Mouse (Mus musculus) limb, embryonic 14.5 days (tissue): ENCODE results near the gene Olfr1393. TPM values are rescaled to one million over a fixed set of nuclear protein-coding genes. Genes with fewer than 3 reads are reported as not detected.

Experiments used
- ATAC-seq: fragments of 200-750 bp; cut with Nextera tagmentation; 2 replicates; pipeline ENCODE4 v1.8.0; 2017; ENCODE audit warnings: low read depth, moderate number of reproducible peaks, moderate TSS enrichment; ENCODE audit not compliant: low FRiP score
- DNase-seq: peaks from one replicate; pipeline ENCODE4 v3.0.0-alpha.2; 2015; ENCODE audit warnings: low spot score
- H3K27ac ChIP-seq: fragments of 300-500 bp; sonication (generic); replicated peaks from 2 replicates; pipeline ENCODE4 v1.5.1; 2014; ENCODE audit warnings: low read depth, mild to moderate bottlenecking, low read length, moderate library complexity, mixed read lengths
- H3K27me3 ChIP-seq: fragments of 300-500 bp; sonication (generic); 2 replicates; pipeline ENCODE4 v1.6.1; 2014; ENCODE audit warnings: low read length, mixed read lengths; ENCODE audit not compliant: control insufficient read depth, insufficient read depth
- H3K36me3 ChIP-seq: fragments of 300-500 bp; sonication (generic); 2 replicates; pipeline ENCODE4 v1.6.1; 2014; ENCODE audit warnings: mild to moderate bottlenecking, low read length, moderate library complexity, mixed read lengths; ENCODE audit not compliant: control insufficient read depth, insufficient read depth
- H3K4me1 ChIP-seq: fragments of 300-500 bp; sonication (generic); 2 replicates; pipeline ENCODE4 v1.6.1; 2014; ENCODE audit warnings: antibody characterized with exemption, low read length, mixed read lengths; ENCODE audit not compliant: control insufficient read depth, insufficient read depth
- H3K4me2 ChIP-seq: fragments of 300-500 bp; sonication (generic); replicated peaks from 2 replicates; pipeline ENCODE4 v1.6.1; 2014; ENCODE audit warnings: low read depth, mild to moderate bottlenecking, low read length, moderate library complexity; ENCODE audit not compliant: severe bottlenecking
- H3K4me3 ChIP-seq: fragments of 300-500 bp; sonication (generic); replicated peaks from 2 replicates; pipeline ENCODE4 v1.5.1; 2014; ENCODE audit warnings: low read length
- H3K9ac ChIP-seq: fragments of 300-500 bp; sonication (generic); 2 replicates; pipeline ENCODE4 v1.6.1; 2014; ENCODE audit warnings: mild to moderate bottlenecking, low read depth, low read length, moderate library complexity; ENCODE audit not compliant: severe bottlenecking
- H3K9me3 ChIP-seq: fragments of 300-500 bp; sonication (generic); 2 replicates; pipeline ENCODE4 v1.6.1; 2016; ENCODE audit warnings: low read length; ENCODE audit not compliant: control insufficient read depth
- POLR2A ChIP-seq: fragments of 200-500 bp; IDR thresholded peaks from 2 replicates; pipeline ENCODE4 v1.8.0; 2012; ENCODE audit warnings: inconsistent platforms, mild to moderate bottlenecking, moderate library complexity, borderline replicate concordance; ENCODE audit not compliant: insufficient read depth, insufficient read length; ENCODE audit errors: extremely low read depth
- WGBS: fragments of 180-500 bp; shearing (Covaris S2); extraction: QIAGEN DNeasy Blood & Tissue Kit; methylation state at CpG from one replicate; pipeline ENCODE4 v1.1.7; 2014; 5-methylcytosine and 5-hydroxymethylcytosine counted together
- polyA plus RNA-seq, 2 experiments: library from polyadenylated mRNA; depleted of rRNA in 1 of 2; stranded (reverse) in 1 of 2; unstranded in 1 of 2; fragments of >200 nt; fragmentation: Nextera tagmentation in 1 of 2; extraction: Ambion mirVana in 1 of 2; gene quantifications; 2 replicates each; pipeline versions ENCODE4 v1.2.1 to v1.2.3; 2012 to 2014

Olfr1393 gene
- polyA plus RNA-seq, 2 experiments = 0.09 TPM; not detected in 1

DNA sequence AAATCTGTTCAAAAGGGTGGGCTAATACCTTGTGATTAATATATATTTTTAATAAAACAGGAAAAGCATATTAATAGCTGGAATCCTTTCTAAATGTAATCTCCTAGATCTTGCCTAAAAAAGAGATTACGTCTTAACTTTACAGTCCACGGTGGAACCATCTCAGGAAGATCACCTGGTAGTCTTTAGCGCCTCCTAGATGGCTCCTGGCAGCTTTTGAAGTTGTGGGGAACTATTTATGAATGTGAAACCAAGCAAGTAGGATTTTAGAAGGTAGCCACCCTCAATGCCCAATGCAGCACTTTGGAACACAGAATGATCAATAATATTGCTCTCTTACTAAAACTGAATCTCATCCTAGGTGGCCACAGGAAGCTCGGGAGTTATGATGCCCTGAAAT, 37.2 kb upstream of the Olfr1393 start:
- Histone ChIP-seq H3K9me3 (no peaks in the 10 kb centered on the region), H3K27me3 (no peaks in the 10 kb centered on the region), H3K27ac (no peak overlapping the region), H3K36me3 (no peaks in the 10 kb centered on the region), H3K4me3 (no peak overlapping the region), H3K4me1 (peaks cover 12% of the 10 kb centered on the region), H3K9ac (no peak overlapping the region), H3K4me2 (no peak overlapping the region)
- ATAC-seq (no peak), DNase-seq (no peak)
- WGBS = 86% methylated on average over 4 of the region's 4 CpGs
- no peak for TF ChIP-seq POLR2A

DNA sequence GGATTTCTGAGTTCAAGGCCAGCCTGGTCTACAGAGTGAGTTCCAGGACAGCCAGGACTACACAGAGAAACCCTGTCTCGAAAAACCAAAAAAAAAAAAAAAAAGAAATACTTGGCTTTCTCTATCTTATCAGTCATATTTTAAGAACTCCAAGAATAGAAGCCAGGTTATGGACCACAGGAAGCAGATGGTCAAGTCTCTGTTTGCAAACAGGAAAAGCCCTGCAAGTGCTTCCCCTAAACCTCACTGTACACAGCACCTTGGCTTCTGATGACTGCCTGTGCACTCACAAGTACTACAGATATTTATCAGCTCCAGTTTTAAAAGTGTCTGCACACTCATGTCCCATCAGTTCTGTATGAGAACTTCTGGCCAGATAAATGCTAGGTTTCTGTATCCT, 36.6 kb upstream of the Olfr1393 start:
- ATAC-seq = no peak
- Histone ChIP-seq H3K4me1 (peaks cover 12% of the 10 kb centered on the region), H3K4me2 (no peak overlapping the region), H3K9me3 (no peaks in the 10 kb centered on the region), H3K9ac (no peak overlapping the region), H3K27ac (no peak overlapping the region), H3K36me3 (no peaks in the 10 kb centered on the region), H3K4me3 (no peak overlapping the region), H3K27me3 (no peaks in the 10 kb centered on the region)
- WGBS = 100% methylated on average over 1 of the region's 1 CpGs
- DNase-seq = no peak
- TF ChIP-seq POLR2A = no peak

DNA sequence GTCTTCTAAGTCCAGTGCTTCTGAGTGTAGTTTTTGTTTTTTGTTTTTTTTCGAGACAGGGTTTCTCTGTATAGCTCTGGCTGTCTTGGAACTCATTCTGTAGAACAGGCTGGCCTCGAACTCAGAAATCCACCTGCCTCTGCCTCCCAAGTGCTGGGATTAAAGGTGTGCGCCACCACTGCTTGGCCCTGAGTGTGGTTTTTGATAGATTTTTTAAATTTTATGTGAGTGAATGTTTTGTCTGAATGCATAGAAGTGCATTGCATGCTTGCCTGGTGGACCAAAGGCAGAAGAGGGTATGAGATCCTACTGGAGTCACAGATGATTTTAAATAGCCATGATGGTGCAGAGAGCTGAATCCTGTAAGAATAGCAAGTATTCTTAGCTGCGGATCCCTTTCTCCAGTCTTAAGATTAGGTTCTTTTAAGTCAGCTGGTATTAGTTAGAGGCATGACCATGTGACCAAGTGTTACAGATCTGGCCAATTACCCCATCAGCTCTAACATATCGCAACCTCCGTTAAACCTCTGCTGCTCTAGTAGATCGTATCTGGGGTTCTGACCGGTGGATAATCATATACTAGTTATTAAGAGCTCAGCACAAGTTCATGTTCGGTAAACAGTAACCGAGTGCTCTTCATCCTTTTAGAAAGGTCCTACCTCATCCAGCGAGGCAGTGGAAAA, 35.0 kb upstream of the Olfr1393 start:
- WGBS = 21% methylated on average over 11 of the region's 11 CpGs
- no peak for TF ChIP-seq POLR2A
- peak overlapping the region; percentile 55 for H3K4me3 ChIP-seq

DNA sequence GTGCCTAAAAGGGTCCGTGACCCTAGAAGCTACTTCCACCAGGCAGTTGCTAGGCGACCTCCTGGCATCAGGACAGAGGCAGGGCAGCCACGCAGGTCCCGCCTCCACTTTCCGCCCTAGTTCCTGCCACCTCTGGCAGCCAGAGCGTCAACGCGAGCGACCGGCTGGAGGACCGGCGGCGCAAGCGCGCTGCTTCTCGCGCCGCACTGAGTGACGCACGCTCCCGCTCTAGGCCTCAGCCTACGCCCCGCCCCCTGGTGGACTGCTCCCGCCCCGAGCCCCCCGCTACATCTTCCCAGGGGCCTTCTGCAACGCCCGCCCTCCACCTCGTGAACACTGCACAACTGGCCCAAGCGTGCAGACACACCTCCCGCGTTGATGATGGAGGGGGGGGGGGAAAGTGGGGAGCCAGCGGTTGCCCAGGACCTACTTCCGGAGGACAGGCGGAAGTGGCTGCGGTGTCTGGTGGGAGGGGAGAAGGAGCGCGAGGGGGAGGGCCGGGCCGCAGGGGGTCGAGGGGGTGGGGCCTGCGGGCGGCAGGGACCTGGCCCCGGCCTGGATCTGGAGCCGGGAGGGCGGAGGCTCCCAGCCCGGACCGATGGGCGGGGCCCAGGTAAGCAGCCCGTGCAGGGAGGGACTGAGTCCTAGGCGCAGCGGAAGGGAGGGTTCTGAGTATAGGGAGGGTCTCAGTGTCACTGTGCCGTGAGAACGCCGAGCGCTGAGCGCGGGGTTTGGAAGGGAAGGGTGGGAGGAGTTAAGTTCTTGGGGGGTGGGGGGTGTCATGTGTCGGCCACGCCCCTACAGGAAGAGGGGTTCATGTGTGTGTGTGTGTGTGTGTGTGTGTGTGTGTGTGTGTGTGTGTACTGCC, 34.1 kb upstream of the Olfr1393 start, which contains the start of gene Mgat1:
TSS of gene Mgat1 (plus strand) at position 465 of the 868 bp plus-strand sequence.
- under 1% methylated on average over 49 of the region's 60 CpGs for WGBS
- H3K27ac ChIP-seq = peak within 1 kb of the TSS; percentile 92
- H3K4me2 ChIP-seq = peak within 1 kb of the TSS; percentile 68
- TF ChIP-seq POLR2A = peak; percentile 94; the same call in 1 of the 2 replicates
- peak within 1 kb of the TSS; percentile 55 for H3K4me3 ChIP-seq
- ATAC-seq = peak; percentile 93
- H3K27me3 ChIP-seq = no peaks in the 10 kb centered on the region
- H3K9ac ChIP-seq = peak within 1 kb of the TSS; percentile 55
- peak; percentile 98 for DNase-seq
- no peaks in the 10 kb centered on the region for H3K36me3 ChIP-seq
- peaks cover 13% of the 10 kb centered on the region for H3K4me1 ChIP-seq
- H3K9me3 ChIP-seq = no peaks in the 10 kb centered on the region

More for the DNA sequence above, 35.0 kb upstream of the Olfr1393 start:
- H3K27me3 ChIP-seq = no peaks in the 10 kb centered on the region
- no peak for ATAC-seq
- H3K9me3 ChIP-seq = no peaks in the 10 kb centered on the region
- H3K36me3 ChIP-seq = no peaks in the 10 kb centered on the region
- peak; percentile 42 for DNase-seq
- H3K4me2 ChIP-seq = peak overlapping the region; percentile 68
- peaks cover 12% of the 10 kb centered on the region for H3K4me1 ChIP-seq
- H3K27ac ChIP-seq = peak overlapping the region; percentile 92
- H3K9ac ChIP-seq = peak overlapping the region; percentile 55

DNA sequence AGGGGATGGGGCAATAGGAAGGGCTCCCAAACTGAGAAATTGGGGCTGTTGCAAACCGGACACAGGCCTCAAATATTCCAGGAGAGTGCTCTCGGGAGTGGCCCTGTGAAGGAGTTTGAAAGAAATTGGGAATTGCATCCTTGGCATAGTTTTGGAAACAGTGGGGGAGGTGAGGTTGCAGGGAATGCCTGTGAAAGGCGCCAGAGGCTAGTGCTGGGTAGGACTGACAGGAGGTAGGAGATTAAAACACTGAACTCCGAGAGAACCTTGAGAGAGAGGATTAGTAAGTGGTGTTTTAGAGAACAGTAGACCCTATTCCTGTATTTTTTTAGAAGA, 33.5 kb upstream of the Olfr1393 start:
- TF ChIP-seq POLR2A = no peak
- DNase-seq (no peak), ATAC-seq (no peak)
- Histone ChIP-seq H3K9ac (peak overlapping the region; percentile 55), H3K4me2 (peak overlapping the region; percentile 68), H3K4me3 (peak overlapping the region; percentile 55), H3K27me3 (no peaks in the 10 kb centered on the region), H3K27ac (peak overlapping the region; percentile 92), H3K9me3 (no peaks in the 10 kb centered on the region), H3K36me3 (no peaks in the 10 kb centered on the region), H3K4me1 (peaks cover 19% of the 10 kb centered on the region)
- WGBS = 0% methylated on average over 4 of the region's 4 CpGs
